Mouse (Mus musculus) cerebellum, postnatal 4 days (tissue): ENCODE measurements around the gene Slc51b.

ENCODE experiments used
- DNase-seq, 2 experiments: peaks; one replicate each; pipeline ENCODE4 v3.0.0; 2022; ENCODE audit warnings: low spot score in 2 of 2, mixed read lengths in 1 of 2

The Slc51b gene

DNA sequence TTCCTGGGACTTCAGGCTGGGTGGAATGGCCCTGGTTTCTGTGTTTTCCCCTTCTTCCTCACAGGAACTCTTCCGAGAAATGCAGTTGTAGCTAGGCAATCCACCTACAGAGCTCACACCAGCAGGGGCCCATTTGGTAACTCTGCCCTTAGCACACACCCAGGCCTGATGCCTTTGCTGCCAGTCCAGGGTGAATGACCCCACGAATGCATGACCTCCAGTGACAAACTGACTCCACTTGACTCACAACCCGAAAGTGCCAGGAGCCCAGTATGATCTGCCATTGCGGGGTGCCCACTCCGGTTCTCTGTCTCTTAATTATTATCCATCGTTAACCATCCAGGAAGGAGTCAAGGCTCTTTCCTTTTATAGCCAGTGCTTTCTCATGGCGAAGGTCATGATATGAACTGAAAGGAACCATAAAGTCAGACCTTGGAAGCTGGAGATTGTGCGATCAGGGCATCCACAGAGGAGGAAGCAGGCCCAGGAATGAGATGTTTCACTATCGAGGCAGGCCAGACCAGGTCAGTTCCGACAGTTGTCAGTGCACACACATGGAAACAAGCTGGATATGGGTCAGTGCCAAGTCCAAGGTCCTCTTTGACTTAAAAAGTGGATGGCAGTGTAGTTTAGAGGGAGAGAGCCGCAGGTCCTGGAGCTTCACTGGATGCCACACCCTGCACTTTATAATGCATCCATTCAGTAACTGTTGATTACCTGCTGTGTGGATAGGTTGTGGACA is at the start of gene Slc51b:
Gene Slc51b (minus strand): TSS at position 196 of the 742 bp plus-strand sequence.
- no peak for DNase-seq

DNA sequence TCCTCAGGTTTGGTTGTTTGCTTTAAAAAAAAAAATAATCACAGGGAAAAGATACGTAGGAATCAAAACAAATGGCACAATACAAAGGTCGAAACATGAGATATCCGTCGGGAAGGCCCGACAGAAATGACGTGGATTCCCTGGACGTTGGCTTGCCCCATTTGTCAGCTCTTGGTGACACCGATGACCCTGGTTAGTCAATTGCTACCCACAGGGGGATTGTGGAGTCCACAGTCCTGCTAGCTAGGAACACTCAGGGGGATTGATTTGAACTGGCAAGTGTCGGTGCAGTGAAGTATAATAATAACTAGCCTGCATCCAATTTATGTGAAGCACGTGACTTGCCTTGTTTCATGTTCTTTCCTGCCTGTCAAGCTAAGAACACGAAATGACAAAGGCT is 44.9 kb upstream of the Slc51b start:
- no peak for DNase-seq

DNA sequence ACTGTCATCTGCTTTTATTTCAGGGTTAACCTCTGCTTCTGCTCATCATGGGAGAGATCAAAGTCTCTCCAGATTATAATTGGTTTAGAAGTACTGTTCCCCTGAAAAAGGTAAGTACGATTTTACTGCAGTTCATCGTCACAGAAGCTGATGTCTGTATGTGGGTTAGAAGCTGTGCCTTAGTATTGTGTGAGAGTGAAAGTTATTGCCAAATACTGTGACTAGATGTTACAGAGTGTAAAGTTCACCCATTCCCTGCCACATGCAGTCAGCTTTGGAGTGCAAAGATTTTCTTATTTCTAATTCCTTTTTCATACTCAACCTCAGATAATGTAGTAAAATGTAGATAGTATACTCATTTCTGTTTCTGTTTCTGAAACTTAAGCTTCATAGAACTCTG is 42.5 kb upstream of the Slc51b start:
- no peak for DNase-seq

DNA sequence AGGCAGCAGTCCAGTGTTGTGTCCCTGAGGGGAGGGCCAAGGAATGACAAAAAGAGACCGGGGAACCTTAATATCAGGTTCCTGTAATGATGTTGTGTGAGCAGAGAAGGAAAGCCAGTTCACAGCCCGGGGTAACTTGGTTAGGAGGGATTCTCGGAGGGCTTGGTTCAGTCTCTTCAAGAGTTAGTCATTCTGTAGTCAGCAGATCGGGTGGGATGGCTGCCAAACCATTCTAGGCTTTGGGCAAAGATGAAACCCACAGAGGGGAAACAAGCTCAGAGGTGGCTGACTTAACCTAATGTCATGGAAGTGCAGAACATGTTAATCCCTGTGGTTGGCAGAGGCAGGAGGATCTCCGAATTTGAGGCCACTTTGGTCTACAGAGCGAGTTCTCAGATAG is 41.4 kb upstream of the Slc51b start:
- DNase-seq, result no peak

DNA sequence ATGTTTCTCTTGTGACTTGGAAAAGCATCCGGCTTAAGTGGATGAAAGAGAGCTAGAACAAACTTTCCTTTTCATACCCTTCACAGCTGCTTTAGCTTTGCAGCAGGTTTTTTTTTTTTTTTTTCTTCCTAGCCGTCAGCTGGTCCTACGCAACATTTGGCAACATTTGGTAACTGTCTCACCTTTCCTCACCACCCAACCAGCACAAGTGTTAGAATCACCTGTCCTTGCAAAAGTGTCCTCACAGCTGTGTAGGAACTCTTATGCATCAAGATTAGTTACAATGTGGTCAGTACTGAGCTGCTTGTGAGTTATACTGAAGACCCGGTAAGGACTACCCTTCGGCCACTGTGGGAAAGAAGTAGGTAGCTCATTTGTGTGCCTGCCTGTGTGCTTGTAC is 39.8 kb upstream of the Slc51b start:
- no peak for DNase-seq

DNA sequence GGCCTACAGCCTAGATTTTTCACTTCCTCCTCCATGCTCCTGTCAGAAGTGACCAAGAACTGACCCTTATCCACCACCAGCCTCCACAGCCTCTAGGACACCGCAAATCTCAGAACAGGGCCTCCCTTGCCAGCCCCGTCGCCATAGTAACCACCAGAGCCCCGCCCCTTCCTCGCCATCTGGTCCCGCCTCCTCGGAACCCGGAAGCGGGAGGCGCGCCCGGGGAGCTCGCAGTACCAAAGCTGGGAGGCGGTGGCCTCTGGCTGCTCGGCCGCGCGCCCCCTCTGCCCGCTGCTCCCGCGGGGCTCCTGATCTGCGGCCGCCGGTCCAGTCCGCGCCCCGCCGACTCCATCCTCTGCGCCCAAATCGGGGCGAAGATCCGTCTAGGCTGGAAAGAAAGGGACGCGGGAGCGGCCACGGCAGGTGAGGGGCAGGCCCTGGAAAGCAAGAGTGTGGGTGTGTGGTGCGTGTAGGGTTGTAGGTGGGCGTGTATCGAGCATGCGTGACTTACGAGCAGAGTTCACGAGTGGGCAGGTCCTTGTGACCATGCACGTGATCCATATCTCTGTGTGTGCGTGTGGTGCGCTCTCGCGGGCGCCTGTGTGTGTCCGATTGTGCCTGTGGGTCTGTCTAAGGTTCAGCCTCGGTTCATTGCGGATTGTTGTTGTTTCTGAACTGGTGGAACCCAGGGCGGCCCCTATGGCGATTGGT is 38.1 kb upstream of the Slc51b start, which contains the start of gene Spg21:
Gene Spg21 (plus strand): TSS at position 216 of the 711 bp plus-strand sequence.
- DNase-seq, result peak; percentile 93 to 97

DNA sequence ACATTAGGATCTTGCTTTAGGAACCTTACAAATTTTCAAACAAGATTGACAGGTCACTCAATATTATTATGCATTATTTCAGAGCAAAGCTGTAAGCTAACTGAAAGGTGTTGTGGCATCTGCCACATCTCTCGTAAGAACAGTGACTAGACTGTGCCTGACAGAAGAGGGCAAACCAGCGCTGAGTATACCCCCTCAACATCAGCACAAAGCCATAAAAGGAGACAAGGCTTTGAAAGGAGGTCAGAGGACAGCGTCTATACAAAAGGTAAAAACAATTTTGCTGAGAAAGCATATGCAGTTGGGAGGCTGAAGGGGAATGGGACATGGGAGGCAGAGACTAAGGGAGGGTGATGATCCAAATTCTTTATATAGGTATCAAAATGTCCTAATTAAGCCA is 37.4 kb upstream of the Slc51b start:
- DNase-seq, result no peak

DNA sequence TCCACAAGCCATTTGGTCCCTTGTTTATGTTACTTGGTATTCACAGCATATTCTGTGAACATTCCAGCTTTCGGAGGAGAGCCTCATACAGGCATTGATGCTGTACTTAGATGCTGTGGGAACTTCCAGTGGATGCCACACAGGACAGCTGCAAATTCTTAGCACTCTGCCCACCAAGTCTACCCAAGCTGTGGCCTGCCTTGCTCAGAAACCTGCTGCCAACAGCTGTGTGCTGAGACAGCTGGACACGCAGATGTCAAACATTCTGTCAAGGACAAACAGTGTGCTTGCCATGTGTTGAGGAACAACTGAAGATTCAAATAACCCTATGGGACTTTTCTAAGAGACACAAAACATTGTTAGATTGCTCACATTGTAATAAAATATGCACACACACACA is 36.2 kb upstream of the Slc51b start:
- DNase-seq, result no peak

DNA sequence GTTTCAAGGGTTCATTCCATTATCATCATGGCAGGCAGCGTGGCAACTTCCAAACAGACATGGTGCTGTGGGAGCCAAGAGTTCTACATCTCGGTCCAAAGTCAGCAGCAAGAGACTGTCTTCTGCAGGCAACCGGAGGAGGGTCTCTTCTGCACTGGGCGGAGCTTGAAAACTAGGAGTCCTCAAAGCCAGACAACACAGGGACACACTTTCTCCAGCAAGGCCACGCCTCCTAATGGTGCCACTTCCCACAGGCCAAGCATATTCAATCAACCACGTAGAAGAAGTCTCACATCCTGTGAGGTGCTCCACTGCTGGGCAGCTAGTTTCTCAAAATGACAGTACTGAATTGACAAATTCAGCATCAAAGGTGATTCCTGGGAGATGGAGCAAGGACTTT is 25.2 kb upstream of the Slc51b start:
- DNase-seq, result no peak

DNA sequence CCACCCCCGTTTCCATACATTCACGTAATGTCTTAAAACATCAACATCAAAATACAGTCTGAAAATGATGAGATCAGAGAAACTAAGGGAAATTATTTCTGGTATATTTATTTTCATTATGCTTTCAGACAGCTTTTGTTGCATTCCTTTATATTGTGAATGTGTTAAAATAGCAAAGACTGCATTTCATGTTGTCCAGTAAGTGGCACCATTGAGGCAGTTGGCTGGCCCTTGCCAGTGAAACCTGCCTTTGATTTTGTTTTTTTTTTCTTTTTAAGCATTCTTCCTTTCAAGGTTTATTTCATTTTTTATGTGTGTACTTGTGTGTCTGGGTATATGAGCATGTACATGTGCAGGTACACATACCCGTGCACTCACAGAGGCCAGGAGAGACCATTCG is 21.9 kb upstream of the Slc51b start:
- DNase-seq, result no peak

DNA sequence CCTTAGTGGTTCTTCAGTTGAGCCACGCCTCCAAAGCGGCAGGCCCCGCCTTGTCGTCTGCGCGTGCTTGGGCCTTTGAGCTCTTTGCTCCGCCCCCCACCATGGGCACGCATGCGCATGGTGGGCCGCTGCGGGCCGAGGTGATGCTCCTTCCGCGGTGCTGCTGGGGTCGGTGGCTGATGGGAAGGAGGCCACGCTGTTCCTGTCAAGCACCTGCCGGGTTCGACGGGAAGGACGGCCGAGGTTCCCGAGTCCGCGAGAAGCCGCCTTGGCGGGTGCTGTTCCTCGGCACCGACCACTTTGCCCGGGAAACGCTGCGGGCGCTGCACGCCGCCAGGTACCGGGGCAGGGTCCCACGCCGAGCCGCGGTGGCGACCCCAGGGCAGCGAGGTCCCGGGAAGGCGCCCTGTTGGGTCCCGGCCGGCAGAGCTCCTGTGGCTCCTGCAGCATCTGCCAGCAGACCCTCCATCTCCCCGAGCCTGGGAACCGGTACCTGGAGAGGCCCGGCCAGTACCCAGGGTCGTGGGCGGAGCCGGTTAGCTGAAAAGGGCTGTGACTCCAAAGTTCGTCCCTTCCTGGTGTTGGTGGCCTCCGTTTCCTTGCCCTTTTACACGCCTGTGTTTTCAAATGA is 13.0 kb upstream of the Slc51b start, which contains the start of gene Mtfmt:
Gene Mtfmt (plus strand): TSS at position 112 of the 631 bp plus-strand sequence.
- peak; percentile 82 to 91 for DNase-seq

DNA sequence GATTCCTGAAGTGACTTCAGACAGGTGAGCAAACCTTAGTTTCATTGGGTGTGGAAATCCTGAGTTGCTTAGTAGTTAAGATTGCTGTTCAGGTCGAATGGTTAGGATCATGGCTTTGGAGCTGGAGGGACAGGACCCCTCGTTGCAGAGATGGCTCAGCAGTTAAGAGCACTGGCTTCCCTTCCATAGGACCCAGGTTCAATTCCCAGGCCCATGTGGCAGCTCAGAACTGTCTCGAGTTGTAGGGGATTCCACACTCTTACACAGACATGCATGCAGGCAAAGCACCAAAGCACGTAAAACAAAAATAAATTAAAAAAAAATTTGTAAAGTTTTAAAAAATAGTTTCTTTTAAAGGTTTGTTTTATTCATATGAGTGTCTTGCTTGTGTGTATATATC is 12.5 kb upstream of the Slc51b start:
- no peak for DNase-seq

DNA sequence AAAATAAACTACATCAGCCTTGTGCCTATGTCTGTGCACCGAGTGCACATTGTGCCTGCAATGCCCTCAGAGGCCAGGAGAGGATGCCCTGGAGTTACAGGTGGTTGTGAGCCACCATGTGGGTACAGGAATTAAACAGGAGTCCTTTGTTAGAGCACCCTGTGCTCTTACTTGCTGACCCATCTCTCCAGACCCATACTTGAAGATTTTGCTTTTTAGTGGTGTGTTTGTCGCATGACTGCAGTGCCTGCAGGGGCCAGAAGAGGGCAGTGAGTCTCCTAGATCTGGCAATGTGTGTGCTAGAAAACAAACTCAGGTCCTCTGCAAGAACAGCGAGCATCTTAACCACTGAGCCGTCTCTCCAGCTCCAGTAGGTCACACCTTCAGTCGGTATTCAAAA is 11.4 kb upstream of the Slc51b start:
- DNase-seq, result peak; percentile 38 to 56

DNA sequence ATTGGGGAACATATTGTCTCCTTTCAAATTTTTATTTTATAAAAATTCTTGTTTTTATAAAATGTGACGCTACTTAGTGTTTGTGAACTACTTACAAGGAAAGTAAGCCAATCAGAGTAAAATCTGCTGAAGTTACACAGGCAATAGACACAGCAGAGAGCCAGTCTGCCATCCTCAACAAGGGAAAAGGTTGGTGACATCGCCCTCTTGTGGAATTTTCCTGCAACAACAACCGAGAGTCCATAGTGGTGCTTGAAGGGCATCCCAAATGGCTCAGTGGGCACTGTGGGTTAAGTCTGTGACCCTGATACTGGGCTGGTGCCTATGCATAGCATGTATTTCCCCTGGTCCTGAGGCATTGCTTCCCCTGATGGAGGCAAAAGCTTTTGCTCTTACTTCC is 9.5 kb upstream of the Slc51b start:
- DNase-seq, result peak; percentile 76 to 90

DNA sequence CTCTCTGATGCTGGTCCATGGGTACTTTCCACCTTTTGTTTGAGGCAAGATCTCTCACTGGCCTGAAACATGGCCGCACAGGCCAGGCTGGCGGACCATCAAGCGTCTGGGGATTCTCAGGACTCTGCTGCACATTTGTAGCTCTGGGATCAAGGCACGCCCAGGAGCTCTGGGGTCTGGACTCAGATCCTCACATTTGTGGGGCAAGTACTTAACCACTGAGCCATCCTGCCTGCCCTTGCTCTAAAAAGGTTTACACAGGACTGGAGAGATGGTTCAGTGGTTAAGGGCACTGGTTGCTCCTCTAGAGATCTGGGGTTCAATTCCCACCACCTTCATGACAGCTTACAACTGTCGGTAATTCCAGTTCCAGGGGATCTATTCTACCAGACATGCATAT is 8.2 kb upstream of the Slc51b start:
- no peak for DNase-seq

DNA sequence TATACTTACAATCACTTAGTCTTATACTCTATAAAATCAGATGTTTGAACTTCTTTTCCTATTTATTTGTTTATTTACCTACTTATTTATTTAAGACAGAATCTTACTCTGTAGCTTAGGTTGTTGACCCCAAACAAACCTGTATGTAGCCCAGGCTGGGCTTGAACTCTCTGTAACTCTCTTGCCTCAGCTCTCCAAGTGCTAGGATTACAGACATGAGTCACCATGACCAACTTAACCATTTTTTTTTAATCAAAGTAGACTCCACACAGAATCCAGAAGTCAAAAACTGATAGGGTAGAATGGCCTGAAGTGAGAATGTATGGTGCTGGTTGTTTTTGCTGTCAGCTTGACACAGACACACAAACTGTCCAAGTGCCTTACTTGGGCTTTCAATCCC is 7.6 kb upstream of the Slc51b start:
- no peak for DNase-seq

DNA sequence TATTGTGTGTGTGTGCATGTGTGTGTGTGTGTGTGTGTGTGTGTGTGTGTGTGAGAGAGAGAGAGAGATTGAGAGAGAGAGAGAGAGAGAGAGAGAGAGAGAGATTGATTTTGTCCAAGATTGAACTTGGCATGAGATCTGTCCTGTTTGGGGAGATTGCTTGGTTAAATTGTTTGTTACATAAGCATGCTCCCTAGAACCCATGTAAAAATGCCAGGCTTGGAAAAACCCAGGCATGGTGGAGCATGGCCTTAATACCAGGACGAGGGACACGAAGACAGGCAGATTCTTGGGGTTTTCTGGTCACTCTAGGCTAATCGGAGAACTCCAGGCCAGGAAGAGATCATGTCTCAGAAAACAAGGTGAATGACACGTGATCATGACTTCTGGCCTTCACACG is 5.2 kb upstream of the Slc51b start:
- no peak for DNase-seq

DNA sequence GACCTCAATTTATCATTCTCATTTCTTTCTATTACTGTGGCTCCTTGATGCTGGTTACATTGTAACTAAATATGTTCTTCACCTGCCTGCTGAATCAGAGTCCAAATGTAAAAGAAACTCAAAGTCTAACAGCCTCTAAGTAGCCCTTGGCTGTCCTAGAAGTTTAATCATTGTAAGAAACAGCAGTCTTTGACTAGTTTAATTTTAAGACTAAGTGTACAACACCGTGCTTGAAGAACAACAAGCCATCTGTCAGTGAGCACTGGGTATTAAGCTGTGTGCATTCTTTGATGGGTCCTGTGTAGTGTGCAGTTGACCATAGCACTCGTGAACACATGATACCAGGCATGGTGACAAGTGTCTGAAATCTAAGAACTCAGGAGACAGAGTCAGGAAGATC is 4.8 kb upstream of the Slc51b start:
- no peak for DNase-seq

DNA sequence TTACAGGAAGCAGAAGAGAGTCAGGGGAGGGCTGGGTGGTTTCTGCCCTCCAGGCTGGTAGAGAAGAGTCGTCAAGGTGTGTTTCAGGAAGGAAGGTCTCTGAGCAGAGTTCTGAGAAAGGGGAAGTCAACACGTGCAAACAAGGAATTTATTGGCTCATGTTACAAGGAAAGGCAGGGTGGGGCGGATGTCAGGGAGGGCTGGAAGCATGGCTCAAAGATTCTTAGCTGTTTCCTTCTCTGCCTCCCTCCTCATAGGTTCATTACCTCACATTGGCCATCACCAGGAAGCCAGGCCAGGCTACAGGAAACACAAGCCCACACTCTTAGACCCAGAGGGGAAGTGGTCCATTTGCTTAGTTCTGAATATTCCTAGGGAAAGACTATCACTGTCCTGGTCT is 1.6 kb upstream of the Slc51b start:
- DNase-seq, result no peak

DNA sequence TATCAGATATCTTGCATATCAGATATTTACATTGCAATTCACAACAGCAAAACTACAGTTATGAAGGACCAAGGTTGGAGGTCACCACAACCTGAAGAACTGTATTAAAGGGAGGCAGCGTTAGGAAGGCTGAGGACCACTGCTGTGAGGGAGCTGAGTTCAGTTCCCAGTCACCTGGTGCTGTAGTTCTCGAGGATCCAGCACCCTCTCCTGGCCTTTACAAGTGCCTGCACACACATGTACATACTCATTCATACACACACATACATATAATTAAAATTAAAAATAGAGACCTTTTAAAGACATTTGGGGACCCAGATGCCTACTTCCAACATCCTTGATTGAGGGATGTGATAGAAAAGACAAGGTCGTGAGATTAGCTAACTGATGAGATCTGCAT is 3.1 kb downstream of the Slc51b start:
- DNase-seq, result no peak

DNA sequence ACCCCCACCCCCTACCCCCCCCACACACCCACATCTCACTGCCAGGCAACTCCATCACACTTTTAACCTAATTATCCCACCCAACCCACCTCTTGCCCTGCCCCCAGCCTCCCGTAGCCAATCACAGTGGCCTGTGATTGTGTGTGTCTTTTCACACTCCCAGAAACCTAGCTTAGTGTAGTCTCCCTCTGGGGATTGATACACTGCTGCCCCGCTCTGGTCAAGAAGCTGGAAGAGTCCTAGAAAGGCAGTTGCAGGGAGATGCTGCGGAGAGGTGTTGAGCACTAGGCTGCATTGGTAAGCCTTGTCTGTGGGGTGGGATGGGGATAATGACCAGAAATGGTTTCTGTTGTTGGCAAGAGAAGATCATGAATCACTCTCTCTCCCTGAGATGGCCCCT is 5.0 kb downstream of the Slc51b start:
- DNase-seq, result no peak

DNA sequence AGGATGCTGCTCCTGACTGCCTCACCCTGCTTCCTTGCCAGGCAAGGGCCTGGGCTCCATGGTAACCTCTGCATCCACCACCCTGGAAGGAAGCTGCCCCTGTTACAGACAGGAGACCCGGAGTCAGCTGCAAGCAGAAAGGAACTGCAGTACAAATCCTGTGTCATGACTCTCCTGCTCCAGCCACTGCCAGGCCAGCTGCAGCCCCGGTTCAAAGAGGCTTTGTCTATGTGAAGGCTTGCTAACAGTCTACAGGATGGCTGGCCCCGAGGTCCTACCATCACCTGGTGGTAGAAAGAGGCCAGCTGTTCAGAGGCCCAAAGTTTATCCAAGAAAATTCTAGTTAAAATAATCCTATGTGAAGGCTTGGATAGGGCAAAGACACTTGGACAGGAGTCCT is 11.4 kb downstream of the Slc51b start:
- DNase-seq, result no peak

DNA sequence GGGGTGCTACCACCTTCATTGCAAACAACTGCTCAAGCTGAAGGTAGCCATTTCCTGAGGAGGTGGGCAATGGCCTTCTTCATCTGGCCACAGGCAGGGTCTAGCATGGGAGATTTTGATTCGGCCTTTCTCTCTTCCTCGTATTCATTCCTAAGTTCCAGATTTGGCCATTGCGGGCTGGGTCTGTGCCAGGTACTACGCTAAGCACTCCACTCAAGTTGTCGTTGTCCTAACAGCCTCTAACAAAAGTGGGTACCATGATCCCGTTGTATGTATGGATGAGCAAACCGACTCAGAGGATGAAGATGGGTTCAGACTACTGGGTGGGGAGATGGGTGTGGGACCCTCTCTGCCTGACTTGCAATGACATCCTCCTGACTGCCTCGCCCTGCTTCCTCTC is 12.4 kb downstream of the Slc51b start:
- no peak for DNase-seq
